Mouse (Mus musculus): ENCODE results near the gene Stx1a.

GRCm38 (mm10) chr5:135042105-135042788 lies 19.0 kb downstream of the Stx1a start:
- TF ChIP-seq POLR2A (IDR thresholded peaks at IDR 0.05; ENCODE audit: low read depth, low read length) (no peak), CTCF (IDR thresholded peaks at IDR 0.05; ENCODE audit: extremely low read depth, insufficient read length, insufficient replicate concordance, low read depth, low read length) (no peak)
